Mouse (Mus musculus) CH12.LX (cell line): ENCODE measurements at regions not wholly inside any gene's neighbourhood (a gene's known extent, or its start where the extent isn't known, plus 50 kb on each side); places are given as distances from the start of the nearest gene placed in this dataset.
"Not testable (repeated sequence)": the region's sequence is repeated elsewhere in the genome, so short reads cannot be mapped to it uniquely, and the experiment has no call there.

Source experiments
- DNase-seq: peaks from one replicate; pipeline ENCODE4 v3.0.0-alpha.2; 2013; ENCODE audit errors: extremely low read depth
- H3K27ac ChIP-seq: 2 replicates; pipeline ENCODE4 v1.5.1; 2012; ENCODE audit warnings: low read depth, mild to moderate bottlenecking, control low read depth, moderate library complexity; ENCODE audit not compliant: insufficient read depth
- H3K27me3 ChIP-seq: replicated peaks from 2 replicates; pipeline ENCODE3; 2012; ENCODE audit warnings: inconsistent platforms
- H3K36me3 ChIP-seq, 2 experiments: replicated peaks in 1 of 2; 2 replicates each; pipeline versions ENCODE3 to v1.6.1; 2012; ENCODE audit warnings: inconsistent platforms in 1 of 2, low read length in 1 of 2, mild to moderate bottlenecking in 1 of 2, mixed read lengths in 1 of 2, moderate library complexity in 1 of 2; ENCODE audit not compliant: control insufficient read depth in 1 of 2, insufficient read depth in 1 of 2
- H3K4me1 ChIP-seq, 2 experiments: 2 replicates each; pipeline ENCODE4 v1.6.1; 2012; ENCODE audit warnings: inconsistent platforms in 1 of 2, moderate library complexity in 1 of 2; ENCODE audit not compliant: insufficient read depth in 2 of 2, control insufficient read depth in 1 of 2
- H3K4me2 ChIP-seq: 2 replicates; pipeline ENCODE4 v1.6.1; 2012; ENCODE audit warnings: low read depth, mild to moderate bottlenecking, control low read depth; ENCODE audit not compliant: poor library complexity, insufficient read depth, severe bottlenecking
- H3K4me3 ChIP-seq, 3 experiments: fragments of 150-350 bp in 1 of 3; sonication (generic) in 1 of 3; replicated peaks in 1 of 3; 2 replicates each; pipeline versions ENCODE3 to v1.5.1; 2011 to 2012; ENCODE audit warnings: low read depth in 2 of 3, low read length in 2 of 3, mild to moderate bottlenecking in 2 of 3, moderate library complexity in 2 of 3, control low read depth in 1 of 3, improper control_type of control experiment in 1 of 3, inconsistent platforms in 1 of 3, mixed read lengths in 1 of 3; ENCODE audit not compliant: poor library complexity in 1 of 3
- H3K79me2 ChIP-seq: replicated peaks from 2 replicates; pipeline ENCODE4 v1.6.1; 2012; ENCODE audit warnings: mild to moderate bottlenecking, moderate library complexity; ENCODE audit not compliant: control insufficient read depth, poor library complexity, insufficient read depth, severe bottlenecking; ENCODE audit errors: extremely low read depth
- H3K9ac ChIP-seq: 2 replicates; pipeline ENCODE4 v1.6.1; 2012; ENCODE audit warnings: low read depth, mild to moderate bottlenecking, control low read depth, moderate library complexity; ENCODE audit not compliant: insufficient read depth
- H3K9me3 ChIP-seq: replicated peaks from 2 replicates; pipeline ENCODE3; 2012; ENCODE audit warnings: low read length, inconsistent platforms, mixed read lengths
- BHLHE40 ChIP-seq: IDR thresholded peaks from 2 replicates; pipeline ENCODE4 v1.6.1; 2011; ENCODE audit warnings: mild to moderate bottlenecking, low read depth, low read length, improper control_type of control experiment
- CHD1 ChIP-seq: IDR thresholded peaks from 2 replicates; pipeline ENCODE4 v1.6.1; 2012; ENCODE audit warnings: low read depth, low read length, improper control_type of control experiment, inconsistent platforms
- E2F4 ChIP-seq: IDR thresholded peaks from 2 replicates; pipeline ENCODE4 v1.6.1; 2011; ENCODE audit warnings: low read depth, low read length, improper control_type of control experiment; ENCODE audit not compliant: insufficient replicate concordance
- ELF1 ChIP-seq: IDR thresholded peaks from 2 replicates; pipeline ENCODE4 v1.6.1; 2014; ENCODE audit warnings: low read depth, mild to moderate bottlenecking, inconsistent platforms, low read length, improper control_type of control experiment
- IRF4 ChIP-seq: IDR thresholded peaks from 2 replicates; pipeline ENCODE4 v1.6.1; 2014; ENCODE audit warnings: low read depth, mild to moderate bottlenecking, inconsistent platforms, low read length, improper control_type of control experiment
- JUN ChIP-seq: IDR thresholded peaks from 2 replicates; pipeline ENCODE4 v1.6.1; 2011; ENCODE audit warnings: low read depth, mild to moderate bottlenecking, low read length, improper control_type of control experiment, moderate library complexity; ENCODE audit not compliant: insufficient read depth
- JUND ChIP-seq: conservative IDR thresholded peaks from 2 replicates; pipeline ENCODE4 v1.6.1; 2011; ENCODE audit warnings: low read depth, low read length, improper control_type of control experiment
- MAZ ChIP-seq: IDR thresholded peaks from 2 replicates; pipeline ENCODE4 v1.6.1; 2012; ENCODE audit warnings: low read depth, mild to moderate bottlenecking, inconsistent platforms, low read length, improper control_type of control experiment, moderate library complexity
- MEF2A ChIP-seq: IDR thresholded peaks from 2 replicates; pipeline ENCODE4 v1.6.1; 2014; ENCODE audit warnings: low read depth, mild to moderate bottlenecking, inconsistent platforms, low read length, improper control_type of control experiment, borderline replicate concordance
- MXI1 ChIP-seq: IDR thresholded peaks from 2 replicates; pipeline ENCODE4 v1.6.1; 2011; ENCODE audit warnings: mild to moderate bottlenecking, low read depth, low read length, improper control_type of control experiment
- MYC ChIP-seq: IDR thresholded peaks from 2 replicates; pipeline ENCODE4 v1.6.1; 2011; ENCODE audit warnings: low read depth, mild to moderate bottlenecking, improper control_type of control experiment, low read length
- NRF1 ChIP-seq: IDR thresholded peaks from 2 replicates; pipeline ENCODE4 v1.6.1; 2014; ENCODE audit warnings: low read depth, mild to moderate bottlenecking, inconsistent platforms, low read length, improper control_type of control experiment, moderate library complexity
- POLR2A ChIP-seq: IDR thresholded peaks from 2 replicates; pipeline ENCODE4 v1.6.1; 2011; ENCODE audit warnings: low read depth, mild to moderate bottlenecking, improper control_type of control experiment, low read length
- POLR2AphosphoS2 ChIP-seq: IDR thresholded peaks from 2 replicates; pipeline ENCODE4 v1.6.1; 2011; ENCODE audit warnings: low read depth, low read length, improper control_type of control experiment
- RCOR1 ChIP-seq: conservative IDR thresholded peaks from 2 replicates; pipeline ENCODE4 v1.6.1; 2012; ENCODE audit warnings: low read depth, mild to moderate bottlenecking, inconsistent platforms, low read length, improper control_type of control experiment
- SIN3A ChIP-seq: IDR thresholded peaks from 2 replicates; pipeline ENCODE4 v1.6.1; 2012; ENCODE audit warnings: low read length, improper control_type of control experiment, inconsistent platforms
- USF1 ChIP-seq: IDR thresholded peaks from 2 replicates; pipeline ENCODE4 v1.6.1; 2014; ENCODE audit warnings: low read depth, mild to moderate bottlenecking, inconsistent platforms, low read length, improper control_type of control experiment
- USF2 ChIP-seq: conservative IDR thresholded peaks from 2 replicates; pipeline ENCODE4 v1.6.1; 2011; ENCODE audit warnings: low read depth, low read length, improper control_type of control experiment
- dilution Hi-C: fragments of 300-500 bp; cut with MboI; formaldehyde crosslinking; loops from 2 replicates; pipeline ENCODE4 v1.14.3; 2020; ENCODE audit warnings: low sequenced_read_pairs; ENCODE audit not compliant: extremely low pct_unique_long_range_greater_than_20kb, extremely low pct_ligation_motif_present
- in situ Hi-C: fragments of 300-500 bp; cut with MboI; formaldehyde crosslinking; loops from 3 replicates; pipeline ENCODE4 v1.14.3; 2019; ENCODE audit warnings: low sequenced_read_pairs, low pct_ligation_motif_present, low pct_unique_long_range_greater_than_20kb, mixed read lengths

DNA sequence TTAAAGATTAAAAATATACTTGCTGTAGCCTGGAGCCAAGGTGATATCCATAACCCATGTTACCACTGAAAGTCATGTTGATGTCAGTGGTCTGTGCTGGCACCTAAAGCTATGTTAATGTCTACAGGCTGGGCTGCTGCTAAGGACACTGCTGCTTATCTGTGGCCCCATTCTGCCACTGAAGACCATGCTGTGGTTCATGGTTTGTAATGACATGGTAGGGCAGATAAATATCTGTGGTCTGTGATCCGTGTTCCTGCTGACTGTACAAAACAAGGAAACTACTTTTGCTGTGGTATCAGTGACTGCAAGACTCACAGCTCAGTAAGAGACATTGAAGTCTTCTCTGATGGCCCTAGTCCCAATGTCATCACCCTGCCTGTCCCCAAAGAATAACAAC lies 245.7 kb downstream of the Slco4c1 start:
- Histone ChIP-seq H3K9me3 (no peaks in the 10 kb centered on the region), H3K27me3 (no peaks in the 10 kb centered on the region), H3K36me3 (no peaks in the 10 kb centered on the region), H3K27ac (no peak overlapping the region), H3K4me1 (no peaks in the 10 kb centered on the region), H3K4me2 (no peak overlapping the region), H3K4me3 (no peak overlapping the region), H3K9ac (no peak overlapping the region), H3K79me2 (no peaks in the 10 kb centered on the region)
- in situ Hi-C loops, result no loop called here
- TF ChIP-seq SIN3A, result no peak
- TF ChIP-seq JUND, result no peak
- no peak for TF ChIP-seq POLR2AphosphoS2
- TF ChIP-seq MAZ, result no peak
- no peak for TF ChIP-seq MYC
- TF ChIP-seq CHD1, result no peak
- TF ChIP-seq E2F4, result no peak
- no peak for TF ChIP-seq BHLHE40
- no peak for TF ChIP-seq MEF2A
- TF ChIP-seq ELF1, result no peak
- no peak for TF ChIP-seq IRF4
- TF ChIP-seq RCOR1, result no peak
- no peak for TF ChIP-seq JUN
- no peak for TF ChIP-seq USF1
- no peak for TF ChIP-seq MXI1
- TF ChIP-seq POLR2A, result no peak
- TF ChIP-seq NRF1, result no peak
- no peak for TF ChIP-seq USF2
- no peak for DNase-seq
- dilution Hi-C loops, result no loop called here

GRCm38 (mm10) chr1:96625326-96625725 lies 246.6 kb downstream of the Slco4c1 start:
- H3K27ac ChIP-seq, H3K4me1 ChIP-seq, H3K79me2 ChIP-seq, in situ Hi-C loops, H3K27me3 ChIP-seq, dilution Hi-C loops, H3K4me2 ChIP-seq, DNase-seq, H3K9ac ChIP-seq, H3K4me3 ChIP-seq, H3K36me3 ChIP-seq, H3K9me3 ChIP-seq: not testable (repeated sequence)
